Mouse (Mus musculus) CH12F3 (cell line): ENCODE results near the gene Ephb4.

Experiments used
- in situ Hi-C: fragments of 300-500 bp; cut with MboI; formaldehyde crosslinking; loops from 2 replicates; pipeline ENCODE4 v1.14.3; 2020; ENCODE audit warnings: low sequenced_read_pairs

Ephb4 gene

GRCm38 (mm10) chr5:137349384-137350204 is at the start of gene Ephb4:
TSS of gene Ephb4 (plus strand) at chr5:137350109.
- in situ Hi-C loops: no loop called here

DNA sequence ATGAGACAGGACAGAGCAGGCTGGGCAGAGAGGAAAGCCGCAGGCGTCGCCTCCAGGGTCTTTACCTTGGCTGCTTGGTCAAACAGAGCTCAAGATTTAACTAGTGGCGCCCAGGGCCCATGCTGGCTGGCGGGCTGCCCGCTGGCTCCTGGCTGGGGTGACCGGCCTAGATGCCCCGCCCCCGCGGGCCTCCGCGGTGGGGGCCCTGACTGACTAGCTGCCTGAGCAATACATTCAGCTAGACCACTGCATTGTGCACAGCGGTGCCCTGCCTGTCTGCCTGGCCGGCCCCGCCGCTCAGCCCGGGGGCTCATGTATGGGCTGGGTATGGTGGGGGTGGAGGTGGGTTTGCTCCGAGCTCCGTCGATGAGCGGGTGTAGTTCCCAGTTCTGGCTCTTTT is 48.7 kb upstream of the Ephb4 start:
- in situ Hi-C loops: no loop called here

DNA sequence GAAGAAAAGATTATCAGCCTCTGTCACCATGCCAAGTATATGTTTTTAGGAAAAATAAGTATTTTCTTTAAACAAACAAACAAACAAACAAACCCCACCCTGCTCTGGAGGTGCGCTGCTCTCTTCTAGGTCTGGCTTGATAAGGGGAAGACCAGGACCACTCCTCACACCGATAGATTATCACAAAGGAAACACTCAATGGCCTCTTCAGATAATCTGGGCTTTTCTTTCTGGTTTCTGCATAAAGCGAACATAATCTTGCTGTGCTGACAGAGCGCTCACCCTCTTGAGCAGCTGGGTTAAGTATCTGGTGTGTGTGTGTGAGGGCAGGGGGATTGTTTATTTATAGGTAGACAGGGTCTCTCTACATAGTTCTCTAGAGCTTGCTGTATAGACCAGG is 46.3 kb upstream of the Ephb4 start:
- in situ Hi-C loops: no loop called here

DNA sequence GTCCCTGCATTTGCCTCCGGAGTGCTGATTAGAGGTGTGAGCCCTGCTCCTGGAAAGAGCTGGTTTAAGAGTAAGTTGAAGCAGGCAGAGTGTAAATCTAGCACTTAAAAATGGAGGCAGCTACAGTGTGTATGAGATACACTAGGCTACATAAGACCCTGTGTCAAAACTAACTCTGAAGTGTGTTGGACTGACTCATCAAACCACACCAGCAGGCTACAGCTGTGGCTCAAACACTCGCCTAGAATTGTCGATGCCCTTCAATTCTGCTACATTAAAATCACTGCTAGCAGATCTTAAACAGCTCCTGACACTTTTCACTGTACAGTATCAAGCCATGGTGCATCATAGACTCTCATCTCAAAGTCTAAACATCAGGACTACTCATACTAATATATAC is 45.7 kb upstream of the Ephb4 start:
- in situ Hi-C loops: no loop called here

DNA sequence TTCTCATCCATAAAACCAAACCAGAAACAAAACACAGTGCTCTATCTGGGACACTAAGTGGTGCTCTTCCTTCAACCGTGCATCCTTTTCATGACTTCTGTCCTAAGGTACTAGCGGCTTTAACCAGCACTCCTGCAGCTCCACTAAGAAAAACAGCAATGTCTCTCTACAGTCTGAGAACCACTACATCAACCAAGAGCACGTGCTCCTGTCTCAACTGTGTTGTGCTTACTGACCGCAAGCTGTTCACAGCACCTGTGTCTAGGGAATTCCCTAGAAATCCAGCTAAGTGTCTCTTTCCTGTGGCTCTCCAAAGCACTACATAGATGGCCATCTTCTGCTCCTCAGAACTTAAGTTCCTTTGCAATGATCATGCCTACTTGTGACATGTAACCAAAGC is 45.1 kb upstream of the Ephb4 start:
- in situ Hi-C loops: no loop called here

- in situ Hi-C loops: no loop called here
These were observed 44.1 kb upstream of the Ephb4 start for GRCm38 (mm10) chr5:137305822-137306221.

- in situ Hi-C loops: no loop called here
These were observed 43.4 kb upstream of the Ephb4 start for GRCm38 (mm10) chr5:137306439-137307005.

GRCm38 (mm10) chr5:137307071-137307912 is 42.6 kb upstream of the Ephb4 start, which contains the start of gene Srrt:
TSS of gene Srrt (minus strand) at chr5:137307674.
- in situ Hi-C loops: no loop called here

DNA sequence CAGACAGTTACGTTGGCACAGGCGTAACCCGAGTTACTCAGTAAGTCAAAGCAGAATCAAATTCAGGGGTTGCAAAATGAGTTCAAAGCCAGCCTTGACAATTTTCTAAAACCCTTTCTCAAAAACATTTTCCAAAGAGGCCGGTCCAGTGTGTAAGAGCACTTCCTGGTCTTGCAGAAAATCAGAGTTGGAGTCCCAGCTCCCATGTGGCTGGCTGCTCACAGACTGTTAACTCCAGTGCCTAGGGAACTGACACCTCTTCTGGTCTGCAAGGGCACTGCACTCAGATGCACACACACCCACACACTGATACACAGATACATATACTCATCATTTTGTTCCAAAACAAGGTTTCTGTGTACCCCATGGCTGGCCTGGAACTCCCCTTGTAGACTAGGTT is 41.6 kb upstream of the Ephb4 start:
- in situ Hi-C loops: no loop called here

DNA sequence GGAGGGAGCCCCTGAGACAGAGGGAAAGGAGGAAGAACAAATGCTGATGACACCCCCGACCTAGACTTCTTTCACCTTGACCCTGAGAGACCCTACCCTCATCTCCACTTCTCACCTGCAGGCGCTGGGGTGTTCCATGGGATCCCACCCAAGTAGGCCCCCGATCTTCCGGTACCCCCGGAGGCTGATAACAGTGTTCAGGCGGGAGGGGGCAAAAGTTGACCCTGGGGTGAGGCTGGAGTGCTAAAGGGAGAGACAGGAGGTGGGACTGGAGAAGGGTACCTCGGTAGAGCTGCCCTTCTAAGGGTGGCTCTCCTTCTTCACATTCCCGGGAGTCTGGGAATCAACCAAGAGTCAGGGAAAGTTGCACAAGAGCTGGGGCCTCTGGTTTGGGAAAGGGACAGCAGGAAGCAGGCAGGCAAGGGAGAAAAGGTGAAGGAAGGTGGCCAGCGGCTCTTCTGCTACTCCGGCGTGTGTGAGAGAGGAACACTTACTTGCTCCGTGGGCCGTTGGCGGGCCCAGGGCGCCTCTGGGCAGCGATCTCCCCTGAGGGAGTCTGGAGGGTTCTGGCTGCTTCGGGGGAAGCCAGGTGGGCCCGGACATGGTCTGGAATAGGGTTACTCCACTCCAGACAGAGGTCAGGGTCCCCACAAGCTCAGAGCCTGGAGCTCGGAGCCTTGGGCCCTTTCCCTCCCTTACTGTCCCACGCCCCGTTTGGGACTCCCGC is 36.3 kb upstream of the Ephb4 start:
- in situ Hi-C loops: no loop called here

DNA sequence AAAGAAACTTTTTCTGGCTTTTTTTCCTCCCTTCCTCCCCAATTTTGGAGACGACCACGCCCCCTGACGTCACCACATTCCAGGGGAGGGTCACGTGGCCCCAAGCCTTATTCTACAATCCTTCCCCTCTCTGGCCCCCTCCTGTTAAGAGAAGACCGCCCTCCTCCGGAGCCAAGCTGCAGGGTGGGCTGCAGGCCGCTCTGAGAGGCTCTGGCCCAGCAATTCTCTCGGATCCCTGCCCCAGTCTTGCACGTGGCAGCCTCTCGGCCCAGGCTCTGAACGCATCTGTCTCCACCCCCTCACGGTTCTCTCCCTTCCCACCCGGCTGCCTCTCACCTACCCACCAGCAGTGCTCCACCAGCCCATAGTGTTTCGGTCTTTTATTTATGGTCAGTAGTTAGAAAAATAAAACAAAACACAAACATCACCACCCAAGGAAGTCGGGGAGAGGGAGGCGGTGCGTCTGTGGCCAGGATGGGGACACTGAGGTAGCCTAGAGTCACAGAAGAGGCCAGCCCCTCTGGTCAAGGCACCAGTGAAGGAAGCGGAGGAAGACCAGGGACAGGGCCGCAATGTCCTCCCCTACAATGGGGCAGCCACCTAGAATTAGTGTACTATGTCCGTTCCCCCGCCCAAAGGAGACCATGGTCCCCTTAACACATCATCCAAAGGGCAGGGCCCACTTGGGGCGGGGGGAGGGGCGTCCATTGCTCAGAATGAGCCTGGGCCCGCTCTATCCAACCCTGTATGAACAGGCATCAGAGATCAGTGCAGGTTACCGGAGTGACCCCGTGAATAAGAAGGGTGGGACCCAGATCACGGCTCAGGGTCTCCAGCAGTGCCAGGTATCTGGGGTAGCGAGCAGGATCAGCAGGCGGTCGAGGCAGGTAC is 35.5 kb upstream of the Ephb4 start, which contains the start of gene Trip6:
TSS of gene Trip6 (minus strand) at position 212 of the 891 bp plus-strand sequence.
- in situ Hi-C loops: no loop called here

GRCm38 (mm10) chr5:137315084-137315903 is 34.6 kb upstream of the Ephb4 start:
- in situ Hi-C loops: no loop called here

DNA sequence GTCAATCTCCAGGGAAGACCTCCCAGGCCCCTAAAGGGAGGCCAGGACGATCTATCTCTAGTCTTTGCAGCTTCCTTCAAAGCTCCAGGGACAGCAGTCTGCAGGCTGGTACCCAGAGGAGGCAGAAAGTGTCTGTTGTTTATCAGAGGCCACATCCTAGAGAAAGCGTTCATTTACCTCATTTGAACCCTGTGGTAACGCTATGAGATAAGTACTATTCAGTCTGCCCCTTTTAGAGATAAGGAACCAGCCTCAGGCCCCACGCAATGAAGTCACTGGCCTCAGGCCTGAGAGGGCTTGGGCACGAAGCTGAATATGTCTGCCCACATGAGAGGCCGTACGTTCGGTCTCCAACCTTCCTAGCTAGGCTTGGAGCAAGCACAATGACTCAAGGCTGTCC is 32.5 kb upstream of the Ephb4 start:
- in situ Hi-C loops: no loop called here

- in situ Hi-C loops: no loop called here
These were observed 31.3 kb upstream of the Ephb4 start for GRCm38 (mm10) chr5:137318570-137318969.

DNA sequence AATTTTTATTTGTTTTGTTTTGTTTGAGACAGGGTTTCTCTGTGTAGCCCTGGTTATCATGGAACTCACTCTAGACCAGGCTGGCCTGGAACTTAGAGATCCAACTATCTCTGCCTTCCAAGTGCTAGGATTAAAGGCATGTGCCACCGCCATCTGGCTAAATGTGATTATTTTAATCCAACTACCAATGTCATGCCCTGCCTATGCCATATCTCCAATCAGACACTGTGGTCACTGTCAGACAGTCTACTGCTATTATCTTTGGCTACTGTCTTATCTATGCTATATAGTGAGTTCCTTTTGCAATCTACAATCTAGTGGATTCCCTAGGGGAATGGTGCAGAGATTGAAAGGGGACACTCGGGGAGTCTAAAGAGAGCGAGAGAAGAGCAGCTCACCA is 28.9 kb upstream of the Ephb4 start:
- in situ Hi-C loops: no loop called here

GRCm38 (mm10) chr5:137330910-137331309 is 19.0 kb upstream of the Ephb4 start:
- in situ Hi-C loops: no loop called here

GRCm38 (mm10) chr5:137332857-137333511 is 16.9 kb upstream of the Ephb4 start:
- in situ Hi-C loops: no loop called here

DNA sequence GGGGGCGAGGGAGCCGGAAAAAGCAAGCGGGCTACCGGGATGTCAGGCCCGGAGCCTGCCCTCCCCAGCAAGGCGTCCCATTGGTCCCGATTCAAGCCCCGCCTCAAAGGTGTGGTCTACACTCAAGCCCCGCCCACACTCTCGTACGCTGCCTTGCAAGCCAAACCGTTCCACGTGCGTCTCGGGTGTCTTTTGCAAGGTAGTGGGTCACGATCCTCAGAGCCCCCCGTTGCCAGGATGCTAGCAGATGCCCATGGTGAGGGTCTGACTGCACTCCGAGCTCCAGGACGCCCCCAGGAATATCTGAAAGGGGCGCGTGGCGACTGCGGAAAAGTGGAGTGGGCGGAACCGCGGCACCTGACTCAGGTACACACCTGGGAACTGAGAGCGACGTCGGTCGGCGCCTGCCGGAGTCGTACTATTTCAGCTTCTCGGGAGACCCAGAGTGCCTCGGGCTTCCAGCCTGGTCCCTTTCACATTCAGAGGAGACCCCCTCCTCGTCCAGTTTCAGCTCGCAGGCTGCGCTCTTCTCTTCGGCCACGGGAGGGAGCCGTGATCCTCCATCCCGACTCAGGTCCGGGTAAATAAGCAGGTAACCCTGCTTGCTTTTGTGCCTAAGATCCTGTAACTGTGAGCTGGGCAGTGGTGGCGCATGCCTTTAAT is 16.3 kb upstream of the Ephb4 start, which contains the start of gene Slc12a9:
TSS of gene Slc12a9 (minus strand) at position 86 of the 663 bp plus-strand sequence.
- in situ Hi-C loops: no loop called here
